Mouse (Mus musculus): ENCODE results near the gene Gemin6. TPM values are rescaled to one million over a fixed set of nuclear protein-coding genes. Genes with fewer than 3 reads are reported as not detected.
"Not testable (repeated sequence)": the region's sequence is repeated elsewhere in the genome, so short reads cannot be mapped to it uniquely, and the experiment has no call there.

The Gemin6 gene
- polyA plus RNA-seq, 1 experiment from 2014 or later = 66.2 TPM

DNA sequence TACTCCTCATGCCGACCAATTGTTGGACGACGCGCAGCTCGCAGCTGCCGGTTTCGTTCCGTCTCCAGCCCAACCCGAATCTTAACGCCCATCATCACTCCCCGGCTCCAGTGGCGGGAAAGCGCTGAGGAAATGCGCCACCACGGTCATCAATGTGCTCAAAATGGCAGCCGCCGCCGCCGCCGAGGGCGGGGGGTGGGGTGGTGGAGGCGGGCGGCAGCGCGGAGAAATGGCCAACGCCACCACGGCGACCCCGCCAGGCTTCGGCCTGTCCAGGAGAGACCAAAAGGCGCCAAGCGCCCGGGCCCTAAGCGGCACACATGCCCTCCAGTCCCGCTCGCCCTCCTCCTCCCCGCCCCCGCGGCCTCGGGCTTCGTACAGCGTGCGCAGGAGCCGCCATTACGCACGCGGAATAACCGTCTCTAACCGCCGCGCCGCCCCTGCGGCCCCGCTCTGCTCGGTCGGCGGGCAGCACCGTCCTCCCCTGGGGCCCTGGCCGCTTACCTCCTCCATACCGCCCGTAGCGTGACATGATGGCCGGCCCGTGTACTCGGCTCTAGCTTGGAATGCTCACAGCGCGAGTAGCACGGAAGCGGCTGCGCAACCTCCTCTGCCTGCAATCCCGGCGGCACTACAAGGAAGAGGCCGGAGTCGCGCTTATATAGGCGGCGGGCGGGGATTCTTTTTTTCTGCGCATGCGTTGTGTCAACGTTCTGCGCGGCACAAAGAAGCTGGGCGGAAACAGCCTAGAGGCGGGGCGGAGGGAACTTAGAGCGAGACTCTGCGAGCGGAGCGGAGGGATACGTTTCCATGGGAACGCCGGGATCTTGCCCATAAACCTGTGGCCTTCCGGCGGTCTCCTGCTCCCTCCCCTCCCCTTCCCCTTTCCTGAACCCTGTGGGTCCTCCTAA is 17.3 kb upstream of the Gemin6 start, which contains the start of the genes Srsf7 and Ttc39d:
TSS of gene Srsf7 (minus strand) at position 637 of the 911 bp plus-strand sequence.
TSS of gene Ttc39d (plus strand) at position 790 of the 911 bp plus-strand sequence.
- Histone ChIP-seq H3K27me3 (ENCODE audit: low read depth, poor library complexity, severe bottlenecking) (no peaks in the 10 kb centered on the region), H3K9me3 (replicated peaks) (no peaks in the 10 kb centered on the region), H3K36me3 (peaks cover 39% of the 10 kb centered on the region), H3K4me1 (peaks cover 17% of the 10 kb centered on the region), H3K27ac (replicated peaks) (peak within 1 kb of the TSS; percentile 100), H3K4me3 (peak within 1 kb of the TSS; percentile 85)
- peak; percentile 98 for DNase-seq (ENCODE audit: low spot score)
- WGBS = under 1% methylated on average over 89 of the region's 95 CpGs

DNA sequence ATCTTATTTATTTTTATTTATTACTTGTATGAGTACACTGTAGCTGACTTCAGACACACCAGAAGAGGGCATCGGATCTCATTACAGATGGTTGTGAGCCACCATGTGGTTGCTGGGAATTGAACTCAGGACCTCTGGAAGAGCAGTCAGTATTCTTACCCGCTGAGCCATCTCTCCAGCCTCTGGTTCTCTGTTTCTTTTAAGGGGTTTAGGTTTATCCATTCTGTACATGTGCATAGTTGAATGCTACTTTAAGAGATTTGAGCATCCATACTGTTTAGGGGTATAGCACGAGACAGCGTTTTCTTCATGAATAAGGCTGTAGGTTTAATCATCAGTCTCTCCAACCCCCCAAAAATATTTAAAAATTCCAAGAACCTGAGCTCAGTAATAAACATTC is 10.2 kb upstream of the Gemin6 start:
- H3K4me3 ChIP-seq; H3K4me1 ChIP-seq; H3K36me3 ChIP-seq; H3K27ac ChIP-seq (replicated peaks); H3K9me3 ChIP-seq (replicated peaks); DNase-seq (ENCODE audit: low spot score); H3K27me3 ChIP-seq (ENCODE audit: low read depth, poor library complexity, severe bottlenecking): not testable (repeated sequence)
- 90% methylated on average over 4 of the region's 4 CpGs for WGBS

DNA sequence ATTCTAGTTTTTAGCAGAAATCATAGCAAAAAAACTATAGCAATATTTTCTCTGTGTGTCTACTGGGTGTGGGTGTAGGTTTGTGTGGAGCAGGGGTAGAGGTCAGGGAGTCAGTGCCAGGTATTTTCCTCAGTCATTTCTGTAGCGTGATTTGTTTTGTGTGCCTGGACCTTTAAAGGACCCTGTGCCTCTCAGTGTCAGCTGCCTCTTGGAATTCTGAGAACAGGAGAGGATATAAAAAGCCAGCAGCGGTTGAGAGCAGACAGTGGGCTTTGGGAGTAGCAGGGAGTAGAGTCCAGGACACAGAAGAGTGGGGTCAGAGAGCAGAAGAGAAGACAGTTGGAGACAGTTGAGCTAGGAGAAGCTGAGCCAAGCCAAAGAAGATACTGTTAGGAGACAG is 4.1 kb upstream of the Gemin6 start:
- no peaks in the 10 kb centered on the region for H3K9me3 ChIP-seq (replicated peaks)
- 74% methylated on average over 2 of the region's 2 CpGs for WGBS
- H3K27me3 ChIP-seq (ENCODE audit: low read depth, poor library complexity, severe bottlenecking) = no peaks in the 10 kb centered on the region
- no peak overlapping the region for H3K27ac ChIP-seq (replicated peaks)
- H3K4me1 ChIP-seq = peaks cover 4% of the 10 kb centered on the region
- no peak for DNase-seq (ENCODE audit: low spot score)
- no peaks in the 10 kb centered on the region for H3K36me3 ChIP-seq
- H3K4me3 ChIP-seq = no peak overlapping the region

DNA sequence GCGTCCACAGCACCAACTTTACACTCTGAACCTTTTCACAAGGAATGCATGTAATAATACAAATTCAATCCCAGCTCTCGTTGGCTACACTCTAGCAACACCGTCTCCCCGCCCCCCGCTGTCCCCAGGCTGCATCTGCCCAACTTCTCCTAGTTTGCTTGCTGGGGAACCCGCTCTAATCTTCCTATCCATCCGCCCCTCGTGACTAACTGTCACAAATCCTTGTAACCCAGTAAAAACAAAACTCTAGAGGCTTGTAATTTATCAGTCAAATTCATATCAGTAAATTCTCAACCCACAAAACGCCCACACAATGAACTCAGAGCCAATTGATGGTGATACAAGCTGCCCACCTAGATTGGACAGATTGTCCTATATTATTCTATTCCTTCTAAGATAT is 3.0 kb upstream of the Gemin6 start:
- 74% methylated on average over 9 of the region's 9 CpGs for WGBS
- H3K36me3 ChIP-seq = 0 out of 2 replicates have a peak, but pooled peaks cover under 1% of the 10 kb centered on the region
- no peak overlapping the region for H3K27ac ChIP-seq (replicated peaks)
- H3K4me1 ChIP-seq = peaks cover 5% of the 10 kb centered on the region
- no peak for DNase-seq (ENCODE audit: low spot score)
- no peak overlapping the region for H3K4me3 ChIP-seq
- H3K9me3 ChIP-seq (replicated peaks) = no peaks in the 10 kb centered on the region
- H3K27me3 ChIP-seq (ENCODE audit: low read depth, poor library complexity, severe bottlenecking) = no peaks in the 10 kb centered on the region

DNA sequence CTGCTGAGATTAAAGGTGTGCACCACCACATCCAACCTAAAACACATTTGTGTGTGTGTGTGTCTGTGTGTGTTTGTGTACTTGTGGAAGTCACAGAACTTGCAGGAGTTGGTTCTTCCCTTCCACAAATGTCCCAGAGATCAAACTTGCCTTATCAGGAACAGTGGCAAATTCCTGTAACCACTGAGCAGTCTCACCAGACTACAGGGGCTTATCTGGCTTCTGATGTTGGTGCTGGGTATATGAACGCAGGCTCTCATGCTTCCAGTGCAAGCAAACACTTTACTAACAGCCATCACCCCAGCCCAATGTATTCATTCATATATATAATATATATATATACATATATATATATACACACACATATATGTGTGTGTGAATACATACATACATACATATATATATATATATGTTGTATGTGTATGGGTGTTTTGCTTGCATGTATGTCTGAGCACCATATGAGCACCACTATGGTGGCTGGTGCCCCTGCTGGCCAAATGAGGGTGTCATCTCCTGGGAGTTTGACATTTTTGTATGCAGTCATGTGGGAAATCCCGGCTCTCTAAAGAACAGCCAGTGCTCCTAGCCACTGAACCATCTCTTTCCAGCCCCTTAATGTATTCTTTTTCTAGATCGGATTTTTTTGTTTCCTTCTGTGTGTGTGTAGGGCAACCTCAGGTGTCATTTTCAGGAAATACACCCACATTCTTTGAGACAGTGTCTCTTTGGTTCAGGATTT is 2.2 kb upstream of the Gemin6 start:
- no peak for DNase-seq (ENCODE audit: low spot score)
- H3K4me3 ChIP-seq = no peak overlapping the region
- WGBS = 75% methylated on average over 3 of the region's 3 CpGs

DNA sequence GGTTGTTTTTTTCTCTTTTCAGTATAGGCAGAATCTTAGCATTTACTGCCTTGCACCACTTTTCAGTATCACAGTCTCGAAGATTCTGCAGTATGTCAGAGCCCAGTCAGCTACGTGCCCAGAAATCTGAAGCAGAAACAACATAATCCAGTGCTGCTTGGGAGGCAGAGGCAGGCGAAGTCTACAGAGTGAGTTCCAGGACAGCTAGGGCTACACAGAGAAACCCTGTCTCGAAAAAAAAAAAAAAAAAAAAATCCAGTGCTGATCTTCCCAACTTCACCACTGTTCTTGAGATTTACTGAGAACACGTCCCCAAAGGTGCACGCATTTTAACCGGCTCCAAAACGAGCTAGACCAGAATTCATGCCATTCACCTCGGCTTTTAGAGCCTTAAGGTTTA is 412 bp upstream of the Gemin6 start:
- 17% methylated on average over 9 of the region's 9 CpGs for WGBS
- peaks cover 5% of the 10 kb centered on the region for H3K4me1 ChIP-seq
- DNase-seq (ENCODE audit: low spot score) = no peak
- H3K9me3 ChIP-seq (replicated peaks) = no peaks in the 10 kb centered on the region
- H3K27me3 ChIP-seq (ENCODE audit: low read depth, poor library complexity, severe bottlenecking) = no peaks in the 10 kb centered on the region
- H3K4me3 ChIP-seq = peak overlapping the region; percentile 64
- H3K36me3 ChIP-seq = peaks cover 25% of the 10 kb centered on the region
- H3K27ac ChIP-seq (replicated peaks) = peak overlapping the region; percentile 90

More for the DNA sequence above, 2.2 kb upstream of the Gemin6 start:
- Histone ChIP-seq H3K27me3 (ENCODE audit: low read depth, poor library complexity, severe bottlenecking) (no peaks in the 10 kb centered on the region), H3K27ac (replicated peaks) (no peak overlapping the region), H3K36me3 (0 out of 2 replicates have a peak, but pooled peaks cover 7% of the 10 kb centered on the region), H3K4me1 (peaks cover 5% of the 10 kb centered on the region), H3K9me3 (replicated peaks) (no peaks in the 10 kb centered on the region)

DNA sequence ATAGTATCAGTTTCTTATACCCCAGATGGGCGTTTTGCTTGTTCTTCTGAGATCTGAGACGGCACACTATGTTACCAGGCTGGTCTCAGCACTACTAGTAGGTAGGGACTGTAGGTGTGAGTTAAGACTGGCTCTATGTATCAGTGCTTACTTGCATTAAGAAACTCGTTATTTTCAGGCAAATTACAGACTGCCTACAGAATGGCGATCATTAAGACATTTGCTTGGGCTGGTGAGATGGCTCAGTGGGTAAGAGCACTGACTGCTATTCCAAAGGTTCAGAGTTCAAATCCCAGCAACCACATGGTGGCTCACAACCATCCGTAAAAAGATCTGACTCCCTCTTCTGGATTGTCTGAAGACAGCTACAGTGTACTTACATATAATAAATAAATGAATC is 901 bp downstream of the Gemin6 start:
- H3K4me1 ChIP-seq; H3K9me3 ChIP-seq (replicated peaks); DNase-seq (ENCODE audit: low spot score); H3K27me3 ChIP-seq (ENCODE audit: low read depth, poor library complexity, severe bottlenecking): not testable (repeated sequence)
- Histone ChIP-seq H3K36me3 (peaks cover 32% of the 10 kb centered on the region), H3K4me3 (peak overlapping the region; percentile 64), H3K27ac (replicated peaks) (peak overlapping the region; percentile 90)
- 62% methylated on average over 5 of the region's 5 CpGs for WGBS

DNA sequence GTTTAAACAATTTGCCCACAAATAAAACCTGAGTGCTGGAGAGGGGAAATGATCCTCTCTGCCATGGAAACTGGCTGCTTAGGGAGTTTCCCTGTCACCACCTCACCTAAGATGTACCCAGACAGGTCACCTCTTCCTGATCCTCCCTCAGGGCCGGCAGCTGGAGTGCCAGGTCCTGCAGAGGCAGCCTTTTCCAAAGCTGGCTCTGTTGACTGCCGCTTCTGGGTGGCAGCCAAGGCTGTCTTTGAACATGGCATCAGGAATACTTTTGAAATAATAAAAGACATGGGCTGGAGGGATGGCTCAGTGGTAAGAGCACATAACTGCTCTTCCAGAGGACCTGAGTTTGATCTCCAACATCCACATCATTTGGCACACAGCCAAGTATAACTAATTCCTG is 5.2 kb downstream of the Gemin6 start:
- Histone ChIP-seq H3K9me3 (replicated peaks) (no peaks in the 10 kb centered on the region), H3K27ac (replicated peaks) (no peak overlapping the region), H3K4me1 (peaks cover 5% of the 10 kb centered on the region), H3K36me3 (peaks cover 45% of the 10 kb centered on the region), H3K4me3 (no peak overlapping the region), H3K27me3 (ENCODE audit: low read depth, poor library complexity, severe bottlenecking) (no peaks in the 10 kb centered on the region)
- DNase-seq (ENCODE audit: low spot score) = no peak
- WGBS = 96% methylated on average over 2 of the region's 2 CpGs

DNA sequence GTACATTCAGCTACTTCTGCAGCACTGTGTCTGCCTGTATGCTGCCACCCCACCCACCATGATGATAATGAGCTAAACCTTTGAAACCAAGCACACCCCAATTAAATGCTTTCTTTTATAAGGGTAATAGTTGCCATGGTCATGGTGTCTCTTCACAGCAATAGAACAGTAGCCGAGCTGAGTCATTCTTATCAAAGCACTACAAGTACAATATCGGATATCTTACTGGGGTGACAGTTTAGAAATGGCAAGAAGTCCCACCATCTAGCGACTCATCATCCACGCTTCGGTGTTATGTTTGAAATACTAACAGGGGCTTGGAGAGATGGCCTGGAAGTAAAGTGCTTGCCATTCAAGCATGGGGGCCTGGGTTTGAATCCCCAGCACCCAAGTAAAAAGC is 9.6 kb downstream of the Gemin6 start:
- no peaks in the 10 kb centered on the region for H3K9me3 ChIP-seq (replicated peaks)
- H3K27me3 ChIP-seq (ENCODE audit: low read depth, poor library complexity, severe bottlenecking) = no peaks in the 10 kb centered on the region

DNA sequence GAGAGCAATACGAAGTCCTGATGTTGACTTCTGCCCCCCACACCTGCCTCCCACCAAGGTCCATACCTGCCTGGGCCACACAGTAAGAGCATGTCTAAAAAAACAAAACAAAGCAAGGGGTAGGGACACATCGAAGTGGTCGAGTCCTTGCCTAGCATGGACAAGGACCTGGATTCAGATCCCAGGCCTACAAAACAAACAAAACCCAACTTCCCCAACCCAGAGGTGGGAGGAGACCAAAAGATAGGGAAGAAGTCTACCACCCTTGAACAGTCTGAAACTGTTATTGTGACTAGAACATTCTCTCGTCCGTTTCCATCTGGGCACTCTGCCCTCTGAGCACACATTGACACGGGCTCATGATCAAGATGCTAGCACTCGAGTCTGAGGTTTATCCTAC is 10.1 kb downstream of the Gemin6 start:
- Histone ChIP-seq H3K36me3 (peaks cover 47% of the 10 kb centered on the region), H3K27me3 (ENCODE audit: low read depth, poor library complexity, severe bottlenecking) (no peaks in the 10 kb centered on the region), H3K9me3 (replicated peaks) (no peaks in the 10 kb centered on the region), H3K4me3 (no peak overlapping the region), H3K27ac (replicated peaks) (no peak overlapping the region), H3K4me1 (no peaks in the 10 kb centered on the region)
- DNase-seq (ENCODE audit: low spot score) = no peak
- WGBS = 90% methylated on average over 7 of the region's 7 CpGs

More for the DNA sequence above, 9.6 kb downstream of the Gemin6 start:
- 95% methylated on average over 5 of the region's 5 CpGs for WGBS
- Histone ChIP-seq H3K4me3 (no peak overlapping the region), H3K27ac (replicated peaks) (no peak overlapping the region), H3K36me3 (peaks cover 47% of the 10 kb centered on the region), H3K4me1 (no peaks in the 10 kb centered on the region)
- no peak for DNase-seq (ENCODE audit: low spot score)

DNA sequence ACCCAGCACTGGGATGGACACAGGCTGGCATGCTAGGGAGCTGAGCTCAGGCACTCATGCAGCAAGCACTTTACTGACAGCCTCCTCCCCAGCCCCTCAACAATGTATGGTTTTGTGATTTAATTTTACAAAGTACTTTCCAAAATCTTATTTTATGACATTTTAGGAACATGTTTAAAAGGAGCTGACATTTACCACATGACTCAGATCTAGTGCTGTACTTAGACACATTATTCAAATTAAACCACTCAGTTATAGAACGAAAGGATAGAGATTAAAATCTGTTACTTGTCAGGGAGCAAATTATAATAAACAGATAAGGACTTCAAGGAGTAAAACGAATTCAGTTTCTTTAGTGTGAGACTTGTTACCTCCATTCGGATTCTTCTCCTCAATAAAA is 11.2 kb downstream of the Gemin6 start:
- no peak for DNase-seq (ENCODE audit: low spot score)
- H3K36me3 ChIP-seq = peaks cover 56% of the 10 kb centered on the region
- H3K27ac ChIP-seq (replicated peaks) = no peak overlapping the region
- WGBS = 88% methylated on average over 3 of the region's 3 CpGs
- H3K9me3 ChIP-seq (replicated peaks) = no peaks in the 10 kb centered on the region
- H3K4me3 ChIP-seq = no peak overlapping the region
- no peaks in the 10 kb centered on the region for H3K4me1 ChIP-seq
- H3K27me3 ChIP-seq (ENCODE audit: low read depth, poor library complexity, severe bottlenecking) = no peaks in the 10 kb centered on the region

DNA sequence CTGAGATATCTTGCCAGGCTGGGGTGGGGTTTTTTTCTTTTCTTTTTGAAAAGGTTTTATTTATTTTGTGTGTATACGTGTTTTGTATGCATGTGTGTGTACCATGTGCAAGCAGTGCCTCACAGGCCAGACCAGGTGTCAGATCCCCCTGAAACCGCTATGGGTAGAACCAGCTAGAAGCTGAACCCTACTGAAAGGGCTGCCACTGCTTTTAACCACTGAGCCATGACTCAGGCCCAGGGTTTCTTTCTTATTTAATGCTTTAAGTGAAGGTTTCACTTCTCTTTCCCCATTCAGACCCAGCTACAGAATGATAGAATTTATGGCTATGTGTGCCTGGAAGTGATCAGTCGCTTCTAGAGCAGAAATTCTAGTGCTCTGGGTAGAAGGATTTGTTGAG is 12.6 kb downstream of the Gemin6 start:
- no peak overlapping the region for H3K4me3 ChIP-seq
- no peaks in the 10 kb centered on the region for H3K4me1 ChIP-seq
- no peak for DNase-seq (ENCODE audit: low spot score)
- 92% methylated on average over 3 of the region's 3 CpGs for WGBS
- no peaks in the 10 kb centered on the region for H3K27me3 ChIP-seq (ENCODE audit: low read depth, poor library complexity, severe bottlenecking)
- H3K9me3 ChIP-seq (replicated peaks) = no peaks in the 10 kb centered on the region
- peaks cover 64% of the 10 kb centered on the region for H3K36me3 ChIP-seq
- H3K27ac ChIP-seq (replicated peaks) = no peak overlapping the region

DNA sequence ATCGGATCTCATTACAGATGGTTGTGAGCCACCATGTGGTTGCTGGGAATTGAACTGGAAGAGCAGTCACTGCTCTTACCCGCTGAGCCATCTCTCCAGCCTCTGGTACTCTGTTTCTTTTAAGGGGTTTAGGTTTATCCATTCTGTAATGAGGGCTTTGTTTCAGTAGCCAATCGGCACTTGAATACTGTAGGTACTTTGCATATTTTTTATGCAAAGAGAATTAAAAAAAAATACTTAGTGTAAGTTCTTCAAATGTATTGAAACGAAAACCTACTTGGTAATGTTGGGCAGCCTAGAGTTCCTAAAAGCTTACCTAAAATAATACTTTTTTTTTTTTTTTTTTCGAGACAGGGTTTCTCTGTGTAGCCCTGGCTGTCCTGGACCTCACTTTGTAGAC is 13.2 kb downstream of the Gemin6 start:
- H3K36me3 ChIP-seq = peaks cover 71% of the 10 kb centered on the region
- DNase-seq (ENCODE audit: low spot score) = no peak
- no peaks in the 10 kb centered on the region for H3K27me3 ChIP-seq (ENCODE audit: low read depth, poor library complexity, severe bottlenecking)
- 92% methylated on average over 5 of the region's 5 CpGs for WGBS
- H3K4me1 ChIP-seq = no peaks in the 10 kb centered on the region
- no peak overlapping the region for H3K27ac ChIP-seq (replicated peaks)
- H3K4me3 ChIP-seq = no peak overlapping the region
- no peaks in the 10 kb centered on the region for H3K9me3 ChIP-seq (replicated peaks)
